Mouse (Mus musculus) layer of hippocampus, adult 11-12 months (tissue): ENCODE results near the gene Mettl26.

Experiments
- DNase-seq: peaks from one replicate; pipeline ENCODE4 v3.0.0; 2022; ENCODE audit warnings: low spot score

Gene Mettl26

DNA sequence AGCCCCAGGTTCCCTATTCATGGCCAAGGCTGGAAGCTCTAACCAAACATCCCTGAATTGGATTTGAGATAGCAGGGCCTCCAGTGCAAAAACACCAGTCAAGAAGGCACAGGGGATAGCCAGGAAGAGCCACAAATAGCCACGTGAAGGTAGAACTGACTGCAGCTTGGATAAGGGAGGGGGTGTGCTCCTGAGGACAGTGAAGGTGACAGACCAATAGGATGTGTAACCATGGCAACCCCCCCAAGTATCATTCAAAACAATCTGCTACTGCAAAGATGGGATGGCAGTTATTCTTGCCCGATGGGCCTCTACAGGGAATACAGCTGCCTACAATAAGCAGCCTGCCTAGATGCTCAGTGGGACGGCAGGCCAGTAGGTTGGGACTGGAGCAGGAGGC, 37.3 kb upstream of the Mettl26 start:
- DNase-seq: no peak

DNA sequence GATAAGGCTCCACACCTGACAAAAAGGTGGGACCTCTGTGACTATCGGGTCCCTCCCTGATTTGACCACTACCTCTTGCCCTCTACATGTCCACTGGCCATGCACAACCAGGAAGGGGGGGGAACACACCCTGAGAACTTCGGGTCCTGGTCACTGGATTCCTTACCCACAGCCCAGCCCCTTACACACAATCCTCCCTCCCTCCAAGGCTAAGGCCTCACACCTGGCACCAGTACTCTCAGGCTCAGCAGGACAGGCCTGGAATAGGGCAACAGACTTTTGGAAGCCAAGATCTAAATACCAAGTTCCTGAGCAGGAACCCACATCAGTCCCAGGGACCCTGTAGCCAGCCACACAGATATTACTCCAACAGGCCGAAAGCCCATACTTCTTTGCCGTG, 36.0 kb upstream of the Mettl26 start:
- no peak for DNase-seq

GRCm38 (mm10) chr17:25839455-25840235, 35.2 kb upstream of the Mettl26 start:
- DNase-seq: no peak

DNA sequence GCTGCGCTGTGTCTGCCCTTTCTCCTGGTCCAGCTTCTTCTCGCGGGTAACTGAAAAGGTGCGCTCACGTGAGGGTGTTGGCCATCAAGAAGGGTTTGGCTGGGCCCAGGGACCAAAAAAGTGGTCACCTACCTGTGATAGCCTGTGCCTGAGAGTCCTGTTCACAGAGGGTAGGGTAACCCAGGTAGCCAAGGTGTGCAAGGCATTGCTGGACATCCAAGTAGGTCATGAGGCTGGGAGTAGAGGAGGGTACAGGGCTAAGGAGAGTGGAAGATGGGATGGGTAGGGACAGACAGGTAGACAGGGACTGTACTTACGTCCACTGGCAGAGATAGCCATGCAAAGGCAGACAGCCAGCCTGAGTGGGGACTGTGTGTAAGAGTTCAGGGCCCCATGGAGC, 34.4 kb upstream of the Mettl26 start:
- DNase-seq: no peak

GRCm38 (mm10) chr17:25841117-25841880, 33.6 kb upstream of the Mettl26 start, which contains the start of gene Gm20683:
Gene Gm20683 (minus strand): TSS chr17:25841763.
- DNase-seq: no peak

DNA sequence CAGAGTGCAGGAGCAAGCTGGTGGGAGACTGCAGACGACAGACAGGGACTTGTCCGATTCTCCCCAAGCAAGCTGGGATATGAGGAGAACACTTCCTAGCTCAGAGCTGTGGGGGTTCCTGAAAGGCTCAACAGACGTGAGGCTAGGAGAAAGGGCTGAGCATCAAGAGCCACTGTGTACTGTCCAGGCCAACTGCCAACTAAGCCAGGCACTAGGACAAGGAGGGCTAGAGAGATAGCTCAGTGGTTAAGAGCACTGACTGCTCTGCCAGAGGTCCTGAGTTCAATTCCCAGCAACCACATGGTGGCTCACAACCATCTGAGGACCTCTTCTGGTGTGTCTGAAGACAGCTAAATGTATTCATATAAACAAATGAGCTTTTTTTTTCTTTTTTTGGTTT, 32.4 kb upstream of the Mettl26 start:
- no peak for DNase-seq

DNA sequence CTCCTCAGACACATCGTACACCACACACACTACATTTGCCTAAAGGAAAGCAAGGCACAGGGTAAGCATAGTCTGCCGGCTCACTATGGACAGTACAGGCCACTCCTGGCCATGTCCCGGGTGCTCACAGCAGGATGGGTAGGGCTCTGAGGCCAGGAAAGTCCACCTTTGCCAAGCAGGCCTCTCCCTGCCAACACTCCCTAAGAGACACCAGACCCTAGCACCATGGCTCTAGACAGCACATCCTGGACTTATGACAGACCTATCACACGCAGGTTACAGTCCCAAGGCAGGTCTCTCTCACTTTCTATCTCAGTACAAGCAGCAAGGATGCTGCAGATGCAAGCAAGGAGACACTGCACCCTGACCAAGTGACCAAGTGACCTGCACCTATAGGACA, 31.8 kb upstream of the Mettl26 start:
- no peak for DNase-seq

GRCm38 (mm10) chr17:25843636-25844395, 31.1 kb upstream of the Mettl26 start:
- no peak for DNase-seq

DNA sequence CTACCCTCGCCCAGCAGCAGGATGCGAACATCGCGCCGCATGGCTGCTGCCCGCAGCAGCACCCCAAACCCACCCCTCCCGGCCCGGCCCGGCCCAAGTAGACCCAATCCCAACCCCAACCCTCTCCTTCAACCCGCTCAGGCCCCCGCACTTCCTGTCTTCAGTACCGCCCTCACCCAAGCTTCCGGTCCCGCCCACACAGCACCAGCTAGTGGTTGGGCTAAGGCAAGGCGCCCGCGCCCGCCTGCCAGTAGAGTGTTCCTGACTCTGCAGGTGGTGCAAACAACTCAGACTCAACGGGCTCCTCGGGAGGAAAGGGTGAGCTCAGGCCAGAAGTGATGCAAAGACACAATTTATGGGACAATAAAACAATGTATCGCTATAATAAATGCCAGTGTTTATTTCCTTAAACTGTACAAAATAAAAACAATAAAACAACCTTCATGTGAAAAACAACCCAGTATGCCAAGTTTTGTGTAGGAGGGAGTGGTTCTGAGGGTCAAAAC, 30.4 kb upstream of the Mettl26 start, which contains the start of gene Rhot2:
Gene Rhot2 (minus strand): TSS at position 456 of the 506 bp plus-strand sequence.
- DNase-seq: peak; percentile 95

DNA sequence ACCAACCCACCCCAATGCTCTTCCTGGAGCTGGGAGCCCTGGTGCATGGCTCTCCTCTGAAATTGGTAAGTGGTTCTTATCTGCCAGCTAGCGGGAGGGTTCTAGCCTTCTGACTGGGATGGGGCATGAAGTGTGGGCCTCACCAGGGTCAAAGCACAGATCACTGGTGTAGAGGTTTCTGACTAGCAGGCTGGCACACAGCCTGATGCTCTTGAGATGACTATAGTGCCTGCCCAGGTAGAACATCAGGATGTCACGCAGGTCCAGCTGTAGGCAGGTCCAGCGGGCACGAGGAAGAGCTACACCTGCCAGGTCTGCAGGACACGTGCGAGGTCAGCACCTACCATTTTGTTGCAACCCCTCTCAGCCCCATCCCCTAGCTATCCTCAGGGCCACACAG, 14.6 kb upstream of the Mettl26 start:
- no peak for DNase-seq

DNA sequence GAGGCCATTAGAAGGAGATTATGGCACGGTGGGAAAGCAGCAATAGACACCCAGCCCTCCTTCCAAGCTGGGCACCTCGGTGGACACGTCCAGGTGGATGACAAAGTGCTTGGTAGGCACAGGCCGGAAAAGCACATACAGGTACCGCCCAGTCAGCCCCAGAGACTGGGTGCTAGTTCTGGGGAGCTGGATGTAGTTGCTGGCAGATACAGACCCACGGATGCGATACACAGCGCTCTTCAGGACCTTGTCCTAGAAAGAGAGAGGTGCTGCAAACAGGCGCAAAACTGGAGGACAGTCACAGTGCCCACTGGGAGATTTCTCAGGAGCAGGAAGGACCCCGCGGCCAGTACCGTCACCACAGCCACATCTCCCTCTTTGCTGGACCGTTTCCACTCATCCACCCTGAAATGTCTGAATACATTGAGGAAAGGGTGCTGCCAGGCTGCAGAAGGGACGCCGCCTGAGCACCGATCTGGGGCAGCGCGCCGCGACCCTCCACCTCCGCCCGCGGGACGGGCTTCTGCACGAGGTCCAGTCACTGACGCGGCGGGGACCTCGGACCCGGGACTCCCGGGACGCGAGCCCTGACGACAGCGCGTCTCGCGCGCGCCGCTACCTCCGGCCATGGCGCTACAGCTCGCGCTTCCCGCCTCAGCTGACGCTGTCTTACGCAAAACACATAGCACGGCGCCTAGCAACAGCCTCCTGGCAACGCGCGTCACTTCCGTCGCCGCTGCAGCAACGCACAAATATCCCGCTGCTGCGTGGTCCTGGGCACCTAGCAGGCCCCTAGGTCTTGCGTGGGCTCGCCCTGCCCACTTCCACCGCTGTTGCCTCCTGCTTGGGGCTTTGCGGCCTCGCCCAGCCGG, 13.8 kb upstream of the Mettl26 start, which contains the start of gene Wdr90:
Gene Wdr90 (minus strand): TSS at position 670 of the 872 bp plus-strand sequence.
- DNase-seq: peak; percentile 93

- DNase-seq: no peak
Observed at GRCm38 (mm10) chr17:25861704-25862612, 12.9 kb upstream of the Mettl26 start.

- DNase-seq: no peak
Observed at GRCm38 (mm10) chr17:25863681-25864080, 11.2 kb upstream of the Mettl26 start.

DNA sequence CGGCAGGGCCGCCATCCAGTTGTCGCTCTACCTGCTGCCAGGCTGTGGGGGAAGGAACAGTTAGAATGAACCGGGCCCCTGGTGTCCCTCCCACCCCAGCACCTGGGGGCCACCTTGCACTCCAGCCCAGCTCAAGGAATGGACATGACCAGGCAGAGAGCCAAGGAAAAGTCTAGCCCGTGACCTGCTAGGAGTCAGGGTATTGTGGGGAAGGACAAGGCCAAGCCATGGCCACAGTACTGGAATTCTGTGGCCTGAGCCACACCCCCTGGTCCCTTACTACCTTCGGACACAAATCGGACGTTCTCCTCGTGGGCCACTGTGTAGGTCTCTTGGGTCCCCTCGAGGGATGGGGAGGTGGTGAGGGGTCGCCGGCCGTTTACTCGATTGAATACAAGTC, 10.6 kb upstream of the Mettl26 start:
- no peak for DNase-seq

DNA sequence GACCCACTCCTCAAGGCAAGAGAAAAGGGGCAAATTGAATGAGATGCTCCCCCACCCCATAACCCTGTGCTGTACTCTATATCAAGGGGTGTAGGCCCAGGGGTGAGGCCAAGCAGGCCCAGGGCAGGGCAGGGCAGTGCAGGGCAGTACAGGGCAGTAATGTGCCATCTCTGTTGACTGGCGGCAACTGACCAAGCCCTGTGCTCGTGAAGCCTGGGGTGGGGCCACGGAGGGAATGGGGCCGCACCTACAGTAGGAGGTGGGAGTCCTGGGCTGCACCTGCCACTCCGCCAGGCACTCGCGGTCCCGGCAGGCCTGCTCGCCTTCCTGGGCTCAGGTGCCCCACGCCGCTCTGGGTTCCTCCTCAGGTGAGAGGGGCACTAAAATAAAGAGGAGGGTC, 9.6 kb upstream of the Mettl26 start:
- DNase-seq: no peak

- no peak for DNase-seq
Observed at GRCm38 (mm10) chr17:25866172-25866571, 8.7 kb upstream of the Mettl26 start.

DNA sequence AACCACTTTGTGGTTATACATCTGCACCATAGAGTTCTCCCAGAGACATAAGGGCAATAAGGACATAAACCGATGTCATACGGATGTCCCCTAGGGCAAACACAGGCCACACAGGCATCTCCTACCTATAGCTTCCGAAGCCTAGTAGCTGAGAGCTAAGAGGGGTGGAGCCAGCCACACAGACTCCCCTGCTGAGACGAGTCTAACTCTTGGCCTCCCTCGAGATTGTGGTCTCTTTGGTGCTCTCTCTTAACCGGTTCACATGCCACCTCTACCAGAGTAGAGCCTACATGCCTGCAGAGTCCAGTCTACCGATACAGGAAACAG, 7.4 kb upstream of the Mettl26 start:
- no peak for DNase-seq

DNA sequence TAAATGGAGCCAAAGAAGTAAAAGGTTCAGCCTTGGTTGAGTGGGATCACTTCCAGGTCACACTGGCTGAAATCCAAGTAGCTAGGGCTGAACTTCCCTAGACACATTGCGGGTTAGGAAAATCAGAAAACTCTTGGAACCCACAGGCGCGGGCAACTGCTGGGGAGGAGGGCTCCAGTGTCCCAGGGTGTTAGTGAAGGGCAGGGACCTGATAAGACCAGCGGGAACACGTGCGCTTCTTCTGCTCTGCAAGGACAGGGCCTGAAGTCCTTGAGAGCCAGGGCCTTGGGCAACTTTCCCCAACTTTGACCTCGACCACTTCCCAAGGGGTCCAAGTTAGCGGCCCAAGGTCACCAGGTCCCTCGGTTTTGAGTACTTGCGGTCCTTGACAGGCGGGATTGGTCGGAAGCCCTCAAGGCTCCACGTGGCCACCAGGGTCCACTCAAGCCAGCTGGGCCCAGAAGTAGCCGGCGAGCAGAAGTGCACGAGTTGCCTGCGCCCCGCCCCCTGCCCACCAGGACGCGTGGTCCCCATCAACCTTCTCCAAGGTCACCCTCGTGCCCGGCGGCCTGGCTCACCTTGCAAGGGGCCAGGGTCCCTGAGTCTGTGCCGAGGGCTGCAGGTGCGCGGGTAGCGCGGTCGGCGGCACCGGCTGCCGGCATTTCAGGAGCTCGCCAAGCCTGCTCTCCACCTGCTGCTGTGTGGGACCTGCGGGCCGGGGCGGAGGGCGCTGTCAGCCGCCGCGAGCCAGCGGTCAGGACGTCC, 6.9 kb upstream of the Mettl26 start:
- DNase-seq: no peak

- peak; percentile 83 for DNase-seq
Observed at GRCm38 (mm10) chr17:25868601-25869191, 6.2 kb upstream of the Mettl26 start, which contains the start of gene Mcrip2. Gene Mcrip2 (minus strand): TSS chr17:25868764.
